Mouse (Mus musculus) left cerebral cortex, postnatal 10 days (tissue): ENCODE measurements around the gene Olfr1006. TPM values are rescaled to one million over a fixed set of nuclear protein-coding genes. Genes with fewer than 3 reads are reported as not detected.
"Not testable (repeated sequence)": the region's sequence is repeated elsewhere in the genome, so short reads cannot be mapped to it uniquely, and the experiment has no call there.

Source experiments
- DNase-seq, 2 experiments: peaks; one replicate each; pipeline ENCODE4 v3.0.0; 2021 to 2022; ENCODE audit warnings: low spot score in 2 of 2, mixed read lengths in 1 of 2; ENCODE audit errors: extremely low spot score in 1 of 2
- intact Hi-C: fragments of 180-260 bp; cut with DNase I; formaldehyde crosslinking; loops from one replicate; pipeline ENCODE4 v1.15.1; 2025
- total RNA-seq, 2 experiments: library from RNA; stranded (reverse); gene quantifications; 2 replicates each; pipeline ENCODE4 v1.2.3; 2021

Olfr1006 gene
- total RNA-seq = not detected

- no peak for DNase-seq
- intact Hi-C loops = no loop called here
Observed at GRCm38 (mm10) chr2:85678667-85679066, at the start of gene Olfr1006. Gene Olfr1006 (minus strand): TSS chr2:85678767.

GRCm38 (mm10) chr2:85725793-85726192 is 47.2 kb upstream of the Olfr1006 start:
- DNase-seq = peak in 1 of 2 experiments; percentile 44
- intact Hi-C loops = loop anchor here (5.0 kb wide), 1 partner anchor 737 kb away; no protein-coding TSS in a partner anchor

- intact Hi-C loops = no loop called here
- no peak for DNase-seq
Observed at GRCm38 (mm10) chr2:85715119-85715518, 36.6 kb upstream of the Olfr1006 start, which contains the start of gene Olfr1009. Gene Olfr1009 (plus strand): TSS chr2:85715419.

GRCm38 (mm10) chr2:85711159-85711558 is 32.6 kb upstream of the Olfr1006 start:
- intact Hi-C loops = no loop called here

GRCm38 (mm10) chr2:85710680-85711079 is 32.1 kb upstream of the Olfr1006 start:
- DNase-seq, intact Hi-C loops: not testable (repeated sequence)

More at GRCm38 (mm10) chr2:85711159-85711558, 32.6 kb upstream of the Olfr1006 start:
- no peak for DNase-seq

- intact Hi-C loops = no loop called here
Observed at GRCm38 (mm10) chr2:85689131-85689530, 10.6 kb upstream of the Olfr1006 start, which contains the start of gene Olfr1008. Gene Olfr1008 (plus strand): TSS chr2:85689431.

GRCm38 (mm10) chr2:85664355-85664754 is 14.2 kb downstream of the Olfr1006 start, which contains the start of gene Olfr154:
Gene Olfr154 (minus strand): TSS chr2:85664455.
- intact Hi-C loops, DNase-seq: not testable (repeated sequence)

More at GRCm38 (mm10) chr2:85689131-85689530, 10.6 kb upstream of the Olfr1006 start, which contains the start of gene Olfr1008:
- no peak for DNase-seq

GRCm38 (mm10) chr2:85650604-85651003 is 28.0 kb downstream of the Olfr1006 start, which contains the start of gene Olfr1002:
Gene Olfr1002 (minus strand): TSS chr2:85650704.
- no peak for DNase-seq
- intact Hi-C loops = no loop called here

Other genes with a start within 250 kb of the Olfr1006 start
- gene Olfr994, start 242.3 kb downstream of the Olfr1006 start, total RNA-seq = not detected
- not detected for gene Olfr995, start 235.1 kb downstream of the Olfr1006 start, total RNA-seq
- under 1 TPM; 0.20 to 0.28 TPM for gene 4833423E24Rik, start 159.7 kb downstream of the Olfr1006 start, total RNA-seq
- not detected for gene Olfr996, start 99.6 kb downstream of the Olfr1006 start, total RNA-seq
- not detected for gene Olfr998, start 89.8 kb downstream of the Olfr1006 start, total RNA-seq
- gene Olfr1000, start 66.9 kb downstream of the Olfr1006 start, total RNA-seq = not detected
- gene Olfr1002, start 28.1 kb downstream of the Olfr1006 start, total RNA-seq = not detected
- not detected for gene Olfr154, start 14.3 kb downstream of the Olfr1006 start, total RNA-seq
- gene Olfr1008, start 10.7 kb upstream of the Olfr1006 start, total RNA-seq = not detected
- not detected for gene Olfr1009, start 36.7 kb upstream of the Olfr1006 start, total RNA-seq
- gene Olfr1012, start 84.0 kb upstream of the Olfr1006 start, total RNA-seq = not detected
- gene Olfr1013, start 88.3 kb upstream of the Olfr1006 start, total RNA-seq = not detected
- gene Olfr1014, start 93.9 kb upstream of the Olfr1006 start, total RNA-seq = not detected
- gene Olfr1015, start 103.2 kb upstream of the Olfr1006 start, total RNA-seq = not detected
- gene Olfr1016, start 123.8 kb upstream of the Olfr1006 start, total RNA-seq = not detected
- not detected for gene Olfr1018, start 139.7 kb upstream of the Olfr1006 start, total RNA-seq
- not detected for gene Olfr1019, start 166.7 kb upstream of the Olfr1006 start, total RNA-seq
- not detected for gene Olfr1020, start 168.3 kb upstream of the Olfr1006 start, total RNA-seq
- not detected for gene Olfr1022, start 189.8 kb upstream of the Olfr1006 start, total RNA-seq
- not detected for gene Olfr1023, start 206.9 kb upstream of the Olfr1006 start, total RNA-seq
- gene Olfr1024, start 226.3 kb upstream of the Olfr1006 start, total RNA-seq = not detected
- not detected for gene Olfr1025-ps1, start 236.4 kb upstream of the Olfr1006 start, total RNA-seq
- gene Olfr1026, start 242.8 kb upstream of the Olfr1006 start, total RNA-seq = not detected